Mouse (Mus musculus) ovary, postnatal 14 days (tissue): ENCODE measurements around the gene Ankdd1a.

Experiments
- DNase-seq: peaks from one replicate; pipeline ENCODE4 v3.0.0; 2022; ENCODE audit warnings: low spot score

The Ankdd1a gene

GRCm38 (mm10) chr9:65502146-65502545 is 17.8 kb downstream of the Ankdd1a start:
- DNase-seq = no peak

- no peak for DNase-seq
Measured at GRCm38 (mm10) chr9:65492851-65493250, 27.1 kb downstream of the Ankdd1a start.

GRCm38 (mm10) chr9:65492351-65492750 is 27.6 kb downstream of the Ankdd1a start:
- no peak for DNase-seq

- DNase-seq = no peak
Measured at GRCm38 (mm10) chr9:65491476-65491875, 28.5 kb downstream of the Ankdd1a start.

- no peak for DNase-seq
Measured at GRCm38 (mm10) chr9:65480071-65480470, 39.9 kb downstream of the Ankdd1a start.

- no peak for DNase-seq
Measured at GRCm38 (mm10) chr9:65479158-65479557, 40.8 kb downstream of the Ankdd1a start.

- no peak for DNase-seq
Measured at GRCm38 (mm10) chr9:65472769-65473168, 47.2 kb downstream of the Ankdd1a start.

- DNase-seq = no peak
Measured at GRCm38 (mm10) chr9:65467686-65468085, 52.3 kb downstream of the Ankdd1a start.

- DNase-seq = no peak
Measured at GRCm38 (mm10) chr9:65465241-65465640, 54.8 kb downstream of the Ankdd1a start.

- DNase-seq = no peak
Measured at GRCm38 (mm10) chr9:65464161-65464560, 55.8 kb downstream of the Ankdd1a start.

- DNase-seq = no peak
Measured at GRCm38 (mm10) chr9:65462544-65462943, 57.4 kb downstream of the Ankdd1a start.

GRCm38 (mm10) chr9:65460732-65461442 is 59.1 kb downstream of the Ankdd1a start, which contains the start of gene Spg21:
Gene Spg21, plus strand, starts transcription at chr9:65460947.
- DNase-seq = peak; percentile 99

- DNase-seq = no peak
Measured at GRCm38 (mm10) chr9:65460198-65460597, 59.8 kb downstream of the Ankdd1a start.

GRCm38 (mm10) chr9:65458975-65459374 is 61.0 kb downstream of the Ankdd1a start:
- DNase-seq = no peak

GRCm38 (mm10) chr9:65447951-65448350 is 72.0 kb downstream of the Ankdd1a start:
- DNase-seq = no peak

GRCm38 (mm10) chr9:65444692-65445091 is 75.3 kb downstream of the Ankdd1a start:
- DNase-seq = no peak
